Mouse (Mus musculus) brain, embryonic 18.5 days (tissue): ENCODE measurements at regions not wholly inside any gene's neighbourhood (a gene's known extent, or its start where the extent isn't known, plus 50 kb on each side); places are given as distances from the start of the nearest gene placed in this dataset.

ENCODE experiments used
- DNase-seq: peaks from one replicate; pipeline ENCODE4 v3.0.0-alpha.2; 2012; ENCODE audit warnings: low read depth, low spot score

DNA sequence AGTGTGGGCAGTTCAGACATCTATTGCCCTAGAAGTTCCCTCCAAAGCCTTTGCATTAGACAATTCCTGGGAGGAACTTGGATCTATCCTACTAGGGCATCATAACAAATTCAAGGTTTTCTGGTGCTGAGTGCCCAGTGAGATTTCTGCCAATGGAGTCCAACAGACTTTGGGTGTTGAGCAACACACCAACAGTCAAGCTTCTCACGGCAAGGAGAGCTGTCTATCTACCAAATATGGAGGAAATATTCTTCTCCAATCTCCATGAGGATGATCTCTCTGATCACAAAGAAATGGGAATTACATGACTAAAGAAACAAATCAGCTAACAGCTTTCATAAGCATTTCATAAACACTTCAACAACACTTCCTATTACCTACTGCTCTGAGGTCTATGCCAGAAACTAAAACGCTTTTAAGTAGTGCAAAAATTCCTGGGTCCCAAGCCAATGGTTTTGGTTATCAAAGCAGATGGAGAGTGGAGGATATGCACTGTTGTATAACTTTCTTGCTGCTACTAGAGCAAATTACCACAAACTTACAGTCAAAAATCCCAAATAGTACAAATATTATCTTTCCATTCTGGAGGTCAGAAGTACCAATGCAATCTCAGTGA is 351.8 kb upstream of the Atp2b1 start:
- DNase-seq: no peak

DNA sequence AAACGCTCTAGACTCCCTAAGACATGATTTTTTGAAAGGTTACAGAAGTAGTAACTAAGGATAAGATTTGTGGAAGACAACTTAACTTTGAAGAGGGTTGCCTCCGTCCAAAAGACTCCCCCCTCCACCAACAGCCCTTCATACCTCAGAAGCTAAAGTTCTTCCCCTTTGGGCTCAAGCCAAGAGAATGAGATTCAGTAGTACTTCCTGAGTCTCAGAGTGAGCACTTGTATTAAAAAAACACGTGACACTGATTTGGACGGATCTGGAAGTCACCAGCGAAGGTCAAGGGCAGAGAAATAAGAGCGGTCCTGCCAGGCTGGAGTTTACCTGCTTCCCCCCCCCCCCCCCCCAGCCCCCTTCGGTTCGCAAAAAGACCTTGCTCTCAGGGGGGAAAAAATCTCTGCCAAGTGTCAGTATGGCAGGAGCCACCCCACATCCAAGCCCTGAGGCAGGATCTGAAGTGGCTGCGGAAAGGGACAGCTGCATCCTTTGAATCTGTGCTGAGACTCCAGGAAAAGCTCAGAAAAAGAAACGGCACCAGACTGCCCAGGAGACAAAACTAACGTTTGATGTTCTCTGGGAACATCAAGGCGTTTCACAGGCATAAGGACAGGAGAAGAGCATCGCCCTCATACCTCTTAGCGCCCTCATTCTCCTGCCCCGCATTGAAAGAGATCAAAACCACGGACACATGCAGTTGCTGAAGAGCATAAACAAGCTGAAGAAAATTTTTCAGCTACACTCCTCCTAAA is 341.2 kb upstream of the Atp2b1 start:
- no peak for DNase-seq

DNA sequence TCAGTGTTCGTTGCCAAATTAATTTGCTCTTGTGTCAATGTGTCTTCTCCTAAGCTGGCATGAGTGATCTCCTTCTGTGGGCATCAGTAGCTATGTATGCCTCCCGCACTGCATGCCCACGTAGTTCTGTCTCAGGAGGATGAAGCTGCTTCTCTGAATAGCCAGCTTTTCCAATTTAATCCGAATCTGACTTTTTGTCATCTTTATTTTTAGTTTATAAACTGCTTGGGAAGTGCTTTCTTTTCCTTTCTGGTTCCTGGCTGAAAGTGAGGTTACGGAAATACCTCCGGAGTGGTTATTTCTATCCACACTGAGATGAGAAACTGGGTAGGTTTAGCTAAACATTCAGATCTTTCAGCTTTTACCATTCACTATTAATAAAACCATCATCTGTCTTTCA is 337.2 kb upstream of the Atp2b1 start:
- DNase-seq: no peak

DNA sequence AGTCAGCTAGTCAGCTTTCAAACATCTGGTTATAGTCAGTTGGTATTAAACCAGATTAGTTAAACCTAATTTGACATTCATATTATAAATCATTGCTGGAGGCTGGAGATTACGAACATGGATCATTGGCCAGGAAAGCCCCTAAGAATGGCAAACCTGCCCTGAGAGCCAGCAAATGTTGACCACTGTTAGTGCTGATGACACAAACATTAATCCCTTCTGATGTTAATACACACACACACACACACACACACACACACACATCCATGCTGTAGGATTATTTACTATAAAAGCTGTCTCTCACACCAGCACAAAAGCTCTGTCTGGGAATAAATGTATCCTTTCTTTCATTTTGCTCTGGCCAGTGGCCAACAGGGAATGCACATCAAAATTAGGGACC is 329.4 kb upstream of the Atp2b1 start:
- no peak for DNase-seq

DNA sequence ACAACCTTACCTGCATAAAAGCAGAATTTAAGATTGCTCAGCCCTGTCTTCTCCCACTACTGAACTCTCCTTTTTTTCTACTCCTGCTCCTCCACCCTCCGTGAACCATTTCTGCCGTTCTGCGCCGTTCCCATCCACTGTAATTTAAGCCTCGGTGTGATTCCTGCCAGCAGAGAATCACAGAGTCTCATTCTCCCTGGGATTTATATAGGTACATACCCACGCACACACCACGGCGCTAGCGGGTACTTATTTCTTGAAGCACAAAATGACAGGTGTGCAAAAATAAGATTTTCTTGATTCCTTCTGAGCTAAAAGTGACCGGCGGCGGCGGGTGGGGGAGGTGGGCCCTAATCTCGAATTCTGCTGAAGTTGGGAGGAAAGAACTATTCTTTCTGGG is 324.5 kb upstream of the Atp2b1 start:
- no peak for DNase-seq

DNA sequence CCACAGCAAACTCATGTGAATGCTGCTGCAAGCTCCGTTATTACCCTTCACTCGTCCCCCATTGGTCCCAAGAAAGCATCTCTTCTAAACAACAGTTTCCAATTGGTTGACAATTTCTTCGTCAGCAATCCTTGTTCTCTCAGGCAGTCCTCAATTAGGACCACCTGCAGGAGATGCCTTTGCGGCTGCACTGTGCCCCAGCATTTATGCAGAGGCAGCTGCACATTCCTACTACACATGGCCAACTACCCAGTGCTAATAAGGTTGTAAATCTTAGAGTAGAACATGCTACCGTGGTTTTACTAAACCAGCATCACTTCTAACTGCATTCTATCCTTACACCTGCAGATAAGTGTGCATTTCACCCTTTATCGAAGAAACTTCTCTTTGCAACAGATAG is 322.1 kb upstream of the Atp2b1 start:
- DNase-seq: no peak

DNA sequence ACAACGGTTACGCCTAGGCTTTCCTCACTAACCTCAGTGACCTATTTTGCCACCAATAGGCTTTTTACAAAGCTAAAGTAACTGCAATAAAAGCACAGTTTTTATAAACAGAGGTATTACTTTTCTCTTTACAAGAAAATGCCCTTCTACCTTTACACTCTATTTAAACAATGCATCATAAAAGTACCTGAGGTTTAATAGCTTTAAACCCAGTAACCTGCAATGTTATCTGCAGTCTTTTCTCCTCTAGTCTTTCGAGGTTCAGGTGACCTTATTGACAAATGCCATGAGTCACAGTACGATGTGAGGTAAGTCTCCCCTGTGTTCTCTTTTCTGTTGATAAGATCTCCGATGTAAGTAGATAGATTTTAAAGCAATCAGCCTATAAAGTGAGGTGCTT is 320.3 kb upstream of the Atp2b1 start:
- no peak for DNase-seq

DNA sequence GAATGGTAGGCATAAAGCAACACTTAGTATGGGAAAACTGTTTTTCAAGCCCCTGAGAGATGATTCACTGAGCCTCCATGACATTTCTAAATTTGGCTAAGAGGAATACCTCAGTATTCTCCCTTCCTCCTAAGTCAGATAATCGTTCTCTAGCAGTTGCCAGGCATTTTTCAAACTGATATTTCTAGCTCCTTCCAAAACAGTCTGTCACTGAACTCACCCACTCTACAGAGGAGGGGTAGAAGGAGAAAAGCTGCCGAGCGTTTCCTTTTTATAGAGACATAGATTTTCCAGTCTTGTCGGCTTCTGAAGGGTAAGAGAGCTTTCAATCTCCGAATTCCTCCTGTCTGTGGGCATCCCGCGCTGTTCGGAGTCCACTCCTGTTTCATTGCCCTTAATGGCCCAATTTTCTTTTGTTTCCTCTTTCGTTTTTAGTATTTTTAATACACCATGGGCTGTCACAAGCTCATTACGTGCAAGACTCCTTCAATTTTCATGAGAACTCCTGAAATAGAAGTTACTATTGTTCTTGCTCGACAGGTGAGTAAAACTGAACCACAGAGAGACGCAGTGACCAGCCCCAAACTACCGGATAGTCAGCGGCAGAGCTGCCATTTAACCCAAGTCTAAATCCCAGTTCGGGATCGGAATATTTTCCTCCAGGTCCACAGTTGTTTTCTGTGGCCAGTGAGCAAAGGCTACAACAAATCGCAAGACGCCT is 305.8 kb upstream of the Atp2b1 start:
- DNase-seq: peak; percentile 36

DNA sequence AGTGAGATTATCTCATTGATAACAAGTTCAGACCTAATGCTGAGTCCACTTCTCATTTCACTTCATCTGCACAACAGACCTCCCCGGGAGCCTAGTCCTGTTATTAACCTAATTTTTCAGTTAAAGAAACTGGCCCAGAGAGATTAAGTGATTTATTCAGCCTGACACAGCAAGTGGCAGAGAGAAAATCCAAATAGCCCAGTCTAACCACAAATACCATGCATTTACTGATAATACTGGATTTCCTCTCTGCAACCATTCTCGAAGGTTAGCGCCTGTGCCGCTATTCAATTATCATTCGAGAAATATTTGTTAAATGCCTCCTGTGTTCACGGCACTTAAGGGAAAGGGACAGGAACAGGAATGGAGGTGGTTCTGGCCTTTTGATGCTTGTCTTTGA is 303.5 kb upstream of the Atp2b1 start:
- no peak for DNase-seq

DNA sequence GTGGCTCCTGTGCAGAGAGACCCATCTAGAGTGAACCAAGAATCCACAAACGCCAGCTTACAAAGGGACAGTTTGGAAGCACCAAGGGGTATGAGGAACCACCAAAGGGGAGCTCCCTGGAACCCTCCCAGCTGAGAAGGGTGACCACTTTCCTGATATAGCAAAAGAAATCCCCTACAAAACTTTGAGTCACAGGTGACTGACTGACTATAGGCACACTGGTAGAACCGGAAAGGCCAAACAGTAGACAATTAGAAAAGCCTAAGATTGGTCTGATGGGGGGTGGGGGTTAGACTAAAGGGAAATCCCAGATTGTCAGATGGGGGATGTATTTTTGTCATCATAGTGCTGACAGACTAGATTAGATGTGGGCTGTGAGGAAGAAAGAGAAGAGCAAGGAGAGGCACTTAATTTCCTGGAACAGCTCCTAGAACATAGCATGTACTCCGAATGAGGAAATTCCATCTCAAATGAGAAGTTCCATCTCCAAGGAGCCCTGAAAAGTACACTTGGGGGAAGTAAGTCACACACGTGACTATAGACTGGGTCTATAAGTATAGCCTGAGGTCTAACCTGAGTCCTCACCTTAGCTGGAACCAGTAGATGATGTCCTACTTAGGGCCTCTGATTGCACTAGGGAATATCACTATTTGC is 302.4 kb upstream of the Atp2b1 start:
- no peak for DNase-seq

DNA sequence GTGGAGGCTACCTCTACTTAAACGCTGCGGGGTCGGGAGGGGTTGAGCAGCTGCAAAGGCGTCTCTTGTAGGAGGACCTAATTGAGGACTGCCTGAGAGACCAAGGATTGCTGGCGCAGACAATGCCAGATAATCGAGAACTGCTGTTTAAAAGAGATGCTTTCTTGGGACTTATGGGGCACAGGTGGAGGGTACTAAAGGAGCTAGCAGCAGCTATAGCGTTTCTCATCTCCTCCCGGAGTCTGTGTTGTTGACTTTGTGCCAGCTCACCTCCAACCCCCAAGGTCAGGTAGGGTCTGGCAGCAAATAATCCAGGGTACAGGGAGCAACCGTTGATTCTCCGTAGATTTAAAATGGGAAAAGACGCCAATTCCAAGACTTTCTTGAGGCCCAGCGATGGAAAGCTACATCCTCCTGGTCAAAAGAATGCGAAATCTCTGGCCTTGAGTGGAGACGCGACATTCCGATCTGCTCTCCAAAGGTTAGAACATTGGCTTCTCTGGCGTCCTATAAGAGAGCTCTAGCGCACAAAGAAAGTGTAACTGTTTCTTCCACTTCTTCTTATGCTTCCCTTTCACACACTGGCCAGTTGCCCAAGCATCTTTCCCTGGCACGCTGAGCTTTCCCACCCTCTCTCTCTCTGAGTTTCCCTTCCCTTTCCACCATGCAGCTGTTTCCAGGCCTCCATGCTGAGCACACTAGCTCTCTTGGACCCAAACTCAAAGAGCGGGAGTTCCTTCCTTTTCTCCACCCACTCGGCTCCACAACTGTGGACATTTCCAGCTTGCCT is 295.3 kb upstream of the Atp2b1 start:
- DNase-seq: no peak

DNA sequence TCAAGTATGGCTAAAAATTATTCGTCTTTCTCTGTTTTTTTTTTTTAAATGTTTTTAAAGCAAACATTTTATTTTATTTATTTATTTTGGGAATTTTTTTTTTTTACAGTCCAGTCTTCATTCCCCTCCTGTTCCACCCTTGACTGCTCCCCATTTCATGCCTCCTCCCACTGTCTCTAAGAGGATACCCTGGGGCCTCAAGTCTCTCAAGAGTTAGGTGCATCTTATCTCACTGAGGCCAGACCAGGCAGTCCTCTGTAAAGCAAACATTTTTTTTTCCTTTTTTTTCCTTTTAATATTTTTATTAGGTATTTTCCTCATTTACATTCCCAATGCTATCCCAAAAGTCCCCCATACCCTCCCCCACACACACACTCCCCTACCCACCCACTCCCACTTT is 290.1 kb upstream of the Atp2b1 start:
- DNase-seq: no peak

DNA sequence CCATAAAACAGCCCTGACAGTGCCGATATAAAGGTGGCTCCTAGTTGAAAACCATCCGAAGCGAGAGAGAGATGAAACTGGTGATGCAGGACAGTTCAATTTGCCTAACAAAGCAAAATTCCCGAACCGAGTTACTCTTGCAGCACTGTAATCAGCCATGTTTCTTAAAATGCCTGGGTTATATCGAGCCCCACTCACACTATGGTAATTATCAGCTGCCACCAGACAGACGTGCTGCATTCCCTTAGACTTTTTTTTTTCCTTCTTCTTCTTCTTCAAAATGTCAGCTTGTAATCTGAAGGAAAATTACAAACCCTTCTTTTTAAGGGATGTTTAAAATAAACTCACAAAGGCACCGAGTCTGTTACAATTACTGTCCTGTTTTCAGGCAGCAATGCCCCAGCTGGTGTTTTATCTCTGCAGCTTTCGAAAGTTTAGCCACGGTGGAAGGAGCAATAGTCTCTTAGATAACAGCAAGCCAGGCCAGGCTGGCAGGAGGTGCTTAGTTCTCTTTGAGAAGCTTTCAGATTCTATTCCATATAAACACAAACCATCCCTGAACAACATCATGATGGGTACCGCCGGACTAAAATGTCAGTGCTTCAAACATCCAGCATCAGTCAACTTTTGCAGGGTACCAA is 289.4 kb upstream of the Atp2b1 start:
- no peak for DNase-seq

DNA sequence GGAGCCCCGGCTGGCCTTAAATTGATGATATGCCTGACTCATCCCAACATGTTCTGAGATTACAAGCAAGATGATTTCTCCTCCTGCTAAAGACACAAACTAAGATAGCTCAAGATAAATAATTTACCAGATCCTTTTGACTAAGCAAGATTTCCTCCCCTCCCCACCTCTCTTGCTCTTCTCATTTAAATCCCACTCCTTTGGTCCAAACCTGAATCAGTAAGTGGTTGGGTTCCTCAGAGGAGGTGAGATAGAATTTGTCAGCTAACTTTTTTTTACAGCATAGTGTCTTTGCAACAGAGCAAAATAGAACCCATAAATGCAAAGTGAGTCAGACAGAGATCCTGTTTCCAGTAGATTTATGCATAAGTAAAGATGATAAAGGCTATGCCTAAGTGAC is 286.0 kb upstream of the Atp2b1 start:
- no peak for DNase-seq

DNA sequence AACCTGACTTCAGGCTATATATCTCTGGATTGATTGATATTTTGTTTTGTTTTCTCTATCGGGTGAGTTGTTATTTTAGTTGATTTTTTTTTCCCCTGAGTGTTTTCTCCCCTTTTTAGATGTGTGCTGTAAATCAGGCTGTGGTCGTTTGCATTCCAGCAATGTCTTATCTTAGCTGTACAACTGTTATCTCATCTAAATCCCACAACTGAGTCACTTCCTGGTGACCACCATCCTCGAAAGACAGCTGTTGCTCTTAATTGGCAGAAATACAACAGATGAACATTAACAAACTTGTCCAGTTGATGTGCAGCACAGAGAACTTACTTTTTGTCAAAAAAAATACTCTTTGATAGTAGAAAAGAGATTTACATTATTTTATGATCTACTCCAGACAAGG is 285.0 kb upstream of the Atp2b1 start:
- DNase-seq: no peak

DNA sequence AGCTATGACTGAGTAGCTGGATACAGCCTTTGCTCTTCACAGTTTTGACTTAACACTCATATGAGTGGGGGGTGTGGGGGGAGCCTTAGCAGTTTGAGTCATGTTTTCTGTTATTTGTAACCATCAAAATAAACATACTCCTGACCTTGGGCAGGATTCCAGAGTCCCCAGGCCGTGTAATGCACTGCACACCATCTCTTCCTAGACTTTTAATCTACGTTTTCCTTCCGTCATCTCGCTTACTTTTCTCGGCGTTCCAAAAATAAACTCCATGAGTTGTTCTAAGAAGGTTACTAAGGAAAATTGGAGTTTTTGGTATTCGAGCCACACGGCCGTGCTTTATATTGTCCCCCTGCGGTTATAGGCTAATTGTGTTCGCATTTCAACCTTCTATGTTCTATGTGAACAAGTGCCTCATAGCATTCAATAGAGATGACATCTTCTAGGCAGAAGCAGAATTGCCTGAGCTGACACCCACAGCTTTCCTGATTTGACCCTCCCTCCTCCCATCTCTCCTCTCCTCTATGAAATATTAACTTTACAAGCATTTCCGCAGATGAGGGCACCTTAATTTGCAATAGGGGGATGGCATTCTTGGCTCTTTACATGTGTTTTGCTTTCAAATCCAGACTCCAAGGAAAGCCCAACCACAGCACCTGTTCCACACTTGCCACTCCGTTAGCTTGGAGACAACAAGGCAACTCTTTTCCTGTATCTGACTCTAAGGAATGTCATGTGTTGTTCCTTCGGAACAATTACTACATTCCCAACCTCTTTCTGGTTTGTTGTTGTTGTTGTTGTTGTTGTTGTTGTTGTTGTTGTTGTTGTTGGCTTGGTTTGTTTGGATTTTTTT is 276.2 kb upstream of the Atp2b1 start:
- no peak for DNase-seq

DNA sequence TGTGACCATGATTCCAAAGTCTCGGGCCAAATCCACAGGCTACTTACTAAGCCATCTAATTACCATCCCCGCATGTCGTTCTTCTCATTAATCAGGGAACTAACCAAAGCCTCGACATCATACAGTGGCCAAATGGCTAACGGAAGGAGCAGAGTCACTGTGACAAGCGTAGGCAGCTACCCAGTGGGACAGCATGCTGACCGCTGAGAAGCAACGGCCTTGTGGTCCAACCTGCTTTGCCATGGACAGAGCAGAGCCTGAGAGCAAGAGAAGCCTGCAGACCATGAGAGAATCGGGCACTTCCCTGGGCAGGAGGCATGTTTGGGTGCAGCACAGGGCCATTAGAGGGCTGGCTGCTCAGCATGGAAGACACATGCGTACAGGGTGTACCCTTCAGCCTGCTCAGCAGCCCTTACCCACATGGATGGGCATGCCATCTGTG is 268.5 kb upstream of the Atp2b1 start:
- peak; percentile 12 for DNase-seq

DNA sequence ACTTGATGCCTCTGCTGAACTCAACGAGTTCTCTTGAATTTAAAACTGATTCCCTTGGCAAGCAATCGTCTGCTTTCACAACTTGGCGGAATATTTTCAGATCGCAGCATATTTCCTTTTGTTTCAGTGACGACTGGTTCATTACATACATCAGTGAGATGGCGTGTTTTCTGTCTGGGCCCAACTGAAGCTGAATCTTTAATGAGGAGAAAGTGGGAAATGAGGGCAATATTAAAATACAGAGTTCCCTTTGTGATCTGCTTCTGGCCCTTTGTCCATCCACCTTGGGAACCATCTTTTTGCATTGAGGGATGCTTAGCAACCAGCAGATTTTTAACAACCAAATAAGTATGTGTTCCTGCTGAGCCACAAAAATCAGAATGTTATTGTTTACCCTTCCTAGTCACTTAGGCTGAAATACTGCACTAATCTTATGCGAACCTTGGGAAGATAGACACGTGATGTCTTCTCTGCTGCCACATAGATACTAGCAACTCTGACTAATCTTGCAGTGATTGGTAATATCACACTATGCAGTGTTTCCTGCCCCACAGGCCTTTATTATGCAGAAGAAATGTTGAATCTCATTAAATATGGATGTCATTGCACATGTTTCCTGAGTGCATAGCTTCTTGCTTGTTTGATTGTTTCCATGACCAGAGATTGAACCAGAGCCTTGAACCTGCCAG is 267.8 kb upstream of the Atp2b1 start:
- DNase-seq: peak; percentile 58

DNA sequence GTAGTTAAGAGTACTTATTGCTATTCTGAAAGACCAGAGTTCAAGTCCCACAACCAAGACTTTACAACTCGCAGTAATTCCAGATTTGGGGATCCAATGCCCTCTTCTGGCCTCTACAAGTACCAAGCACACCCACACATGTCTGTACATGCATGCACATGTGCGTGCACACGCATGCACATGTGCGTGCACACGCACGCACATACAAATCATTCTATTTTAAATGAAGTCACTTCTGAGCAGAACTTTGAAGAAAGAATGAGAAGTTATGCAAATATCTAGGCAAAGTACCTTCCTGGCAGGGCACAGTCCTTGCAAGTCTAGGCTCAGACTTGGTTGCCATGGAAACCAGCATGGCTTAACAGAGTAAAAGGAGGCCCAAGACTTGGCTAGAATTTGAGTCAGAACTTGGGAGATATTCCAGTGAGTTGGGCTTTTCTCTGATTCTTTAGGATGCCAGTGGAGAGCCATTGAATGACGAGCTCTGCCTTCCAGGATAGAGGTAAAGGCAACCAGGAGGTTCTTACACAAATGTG is 265.4 kb upstream of the Atp2b1 start:
- DNase-seq: peak; percentile 4
